22 mouse cellular contexts compared by ENCODE assay signal in genomic region chr15:83256491-83256890, GRCm38 (mm10). TPM values are rescaled to one million over a fixed set of nuclear protein-coding genes. Genes with fewer than 3 reads are reported as not detected.
"Had no signal": no experiment of that assay in that cellular context is flagged by ENCODE, and none has a peak within 500 bp of the region (broad histone marks: within the 10 kb centered on the region; RNA-seq: fewer than 3 reads in every experiment).

No protein-coding gene starts in this region.

- H3K9ac ChIP-seq: forebrain, postnatal 0 days; heart, embryonic 12.5 days; hindbrain, embryonic 13.5 days; hindbrain, embryonic 15.5 days; limb, embryonic 13.5 days; limb, embryonic 15.5 days; liver, embryonic 12.5 days; liver, embryonic 14.5 days had no signal

- DNase-seq: forebrain, postnatal 0 days; gastrocnemius, postnatal 10 days; gastrocnemius, postnatal 25 days; heart, adult 2 months; heart, postnatal 10 days; heart, postnatal 4 days; layer of hippocampus, adult 9-11 months; layer of hippocampus, postnatal 36 days; left cerebral cortex, postnatal 4 days; lung, adult 18-20 months had no signal

- H3K4me3 ChIP-seq: heart, adult 2 months; heart, embryonic 10.5 days; heart, embryonic 12.5 days; hindbrain, embryonic 13.5 days; hindbrain, embryonic 15.5 days; limb, embryonic 13.5 days; limb, embryonic 15.5 days; liver, embryonic 12.5 days had no signal

- ATAC-seq: forebrain, postnatal 0 days; hindbrain, postnatal 0 days; intestine, embryonic 16.5 days; liver, embryonic 12.5 days had no signal

- H3K27ac ChIP-seq: heart, adult 2 months; heart, embryonic 10.5 days; hindbrain, embryonic 13.5 days; hindbrain, embryonic 15.5 days; hindbrain, postnatal 0 days; limb, embryonic 13.5 days; limb, embryonic 15.5 days; liver, embryonic 12.5 days; liver, embryonic 14.5 days had no signal

- H3K36me3 ChIP-seq: heart, embryonic 10.5 days; heart, embryonic 12.5 days; hindbrain, embryonic 13.5 days; hindbrain, embryonic 15.5 days; limb, embryonic 13.5 days; limb, embryonic 15.5 days; liver, embryonic 12.5 days had no signal

- H3K4me2 ChIP-seq: heart, embryonic 12.5 days; hindbrain, embryonic 13.5 days; hindbrain, embryonic 15.5 days; limb, embryonic 13.5 days; limb, embryonic 15.5 days; liver, embryonic 12.5 days had no signal

- H3K9me3 ChIP-seq: hindbrain, embryonic 13.5 days; hindbrain, embryonic 15.5 days; limb, embryonic 13.5 days; limb, embryonic 15.5 days; liver, embryonic 12.5 days had no signal

RNA-seq across cellular contexts. Expression of gene A4galt, which starts 4.9 kb away (rescaled TPM):
- total RNA-seq: granulocyte monocyte progenitor cell, adult 5-6 weeks had no signal
- polyA plus RNA-seq: heart, embryonic 10.5 days; limb, embryonic 11.5 days had no signal
